Mouse (Mus musculus) erythroblast, embryonic 14.5 days (primary cell): Measurements from ENCODE around the gene Chd5.

Experiments used
- GATA1 ChIP-seq: IDR thresholded peaks from 2 replicates; pipeline ENCODE4 v1.6.1; 2012; ENCODE audit warnings: low read length, inconsistent platforms, mixed read lengths
- TAL1 ChIP-seq: IDR thresholded peaks from 3 replicates; pipeline ENCODE4 v1.6.1; 2012; ENCODE audit warnings: low read length, inconsistent platforms, mixed read lengths

DNA sequence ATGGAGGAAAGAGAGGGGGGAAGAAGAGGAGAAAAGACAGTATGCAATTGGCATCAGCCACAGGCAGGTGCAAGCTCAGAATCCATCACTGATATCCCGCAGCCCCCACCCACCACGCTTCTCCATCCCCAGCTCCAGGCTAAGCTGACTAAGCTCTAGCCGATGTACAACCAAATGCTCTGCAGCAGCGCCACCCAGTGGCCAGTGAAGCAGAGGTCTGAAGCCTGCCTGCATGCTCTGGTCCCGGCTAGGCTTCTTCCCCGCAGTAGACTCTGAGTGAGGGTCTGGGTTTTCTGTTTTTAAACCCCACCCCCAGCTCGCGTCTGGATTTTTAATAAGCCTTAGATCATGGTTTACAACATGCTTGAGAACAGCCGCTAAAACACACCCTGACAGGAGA is 96.4 kb downstream of the Chd5 start:
- no peak for TF ChIP-seq GATA1
- no peak for TF ChIP-seq TAL1
